Mouse (Mus musculus): ENCODE results near the gene Abraxas2.

GRCm38 (mm10) chr7:132894841-132895555 lies 36.0 kb downstream of the Abraxas2 start:
- TF ChIP-seq CTCF (IDR thresholded peaks at IDR 0.05; ENCODE audit: control insufficient read depth, insufficient read depth, insufficient read length): no peak
- no peak for TF ChIP-seq USF1 (IDR thresholded peaks at IDR 0.05; ENCODE audit: low read depth)
- TF ChIP-seq MAX (IDR thresholded peaks at IDR 0.05): no peak
- no peak for TF ChIP-seq FOSL1 (IDR thresholded peaks at IDR 0.05; ENCODE audit: insufficient read depth, low read length, poor library complexity, severe bottlenecking)
- TF ChIP-seq CEBPB (IDR thresholded peaks at IDR 0.05; ENCODE audit: low read depth): no peak
- TF ChIP-seq MYOD1 (IDR thresholded peaks at IDR 0.05; ENCODE audit: control insufficient read depth, insufficient read length, low read depth): no peak
